Mouse (Mus musculus) C2C12 (cell line): Measurements from ENCODE around the gene Capn1.

Experiments
- CEBPB ChIP-seq: IDR thresholded peaks from one replicate; pipeline ENCODE4 v1.6.1; 2011; ENCODE audit warnings: low read depth, mild to moderate bottlenecking, control low read depth, moderate library complexity
- CTCF ChIP-seq: IDR thresholded peaks from one replicate; pipeline ENCODE4 v1.5.1; 2011; ENCODE audit not compliant: control insufficient read depth, insufficient read depth, insufficient read length
- MYOD1 ChIP-seq: IDR thresholded peaks from one replicate; pipeline ENCODE4 v1.6.1; 2011; ENCODE audit warnings: low read depth; ENCODE audit not compliant: control insufficient read depth, insufficient read length

DNA sequence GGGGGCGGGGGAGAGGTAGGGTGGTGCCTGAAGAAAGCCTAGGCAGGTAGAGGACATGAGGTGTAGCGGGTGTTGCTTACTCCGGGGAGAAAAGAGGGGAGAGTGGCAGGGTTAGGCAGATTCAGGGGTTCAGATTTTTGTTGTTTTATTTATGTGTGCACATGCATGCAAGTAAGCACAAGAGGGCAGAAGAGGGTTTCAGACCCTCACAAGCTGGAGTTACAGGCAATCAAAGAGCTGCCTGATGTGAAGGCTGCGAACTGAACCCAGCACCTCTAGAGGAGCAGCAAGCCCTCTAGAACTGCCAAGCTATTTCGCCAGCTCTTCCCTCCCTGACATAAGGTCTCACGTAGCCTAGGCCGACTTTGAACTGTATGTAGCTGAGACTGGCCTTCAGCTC lies 835 bp upstream of the Capn1 start:
- TF ChIP-seq CTCF (no peak), CEBPB (no peak), MYOD1 (no peak)
